Mouse (Mus musculus): ENCODE measurements around the gene Lgals2. TPM values are rescaled to one million over a fixed set of nuclear protein-coding genes. Genes with fewer than 3 reads are reported as not detected.

Lgals2 gene
- polyA plus RNA-seq, 1 experiment from 2014 or later, result not detected

DNA sequence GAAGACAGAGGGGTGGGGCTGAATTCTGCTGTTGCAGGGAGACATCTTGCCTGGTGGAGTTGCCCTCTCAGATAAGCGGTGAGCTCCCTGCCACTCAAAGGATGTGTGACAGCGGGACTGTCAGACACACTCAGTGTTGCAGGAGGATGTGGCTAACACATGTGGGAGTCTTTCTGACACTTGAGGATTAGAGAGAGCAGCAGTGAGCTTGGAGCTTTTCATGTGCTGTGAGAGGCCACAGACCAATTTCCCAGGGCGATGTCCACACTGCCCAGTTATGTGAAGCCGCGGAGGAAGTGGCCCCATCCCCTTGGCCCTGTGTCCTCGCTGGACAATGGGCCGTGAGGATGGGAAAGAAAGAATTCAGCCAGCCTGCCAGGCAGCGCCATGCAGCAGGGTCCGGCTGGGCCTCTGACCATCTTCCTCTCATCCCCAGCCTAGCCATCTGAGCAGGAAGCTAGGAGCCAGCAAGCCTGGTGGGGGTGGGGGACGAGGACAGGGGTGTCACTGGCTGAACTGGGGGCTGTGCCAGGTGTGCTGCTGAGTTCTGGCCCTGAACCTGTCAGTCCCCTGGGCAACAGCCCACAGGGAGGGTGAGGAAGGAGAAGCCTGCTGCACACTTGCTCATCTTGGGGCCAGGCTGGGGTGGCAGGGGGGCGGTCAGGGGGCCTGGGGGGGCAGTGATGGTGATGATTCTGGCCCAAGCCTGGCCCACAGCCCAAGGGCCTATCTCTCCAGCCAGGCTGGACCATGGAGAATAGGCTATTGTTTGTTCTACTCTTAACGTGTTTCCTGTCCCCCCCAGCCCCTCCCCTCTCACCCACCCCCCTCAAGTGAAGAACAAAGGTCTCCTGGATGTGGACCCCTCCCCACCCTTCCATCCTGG is 19.9 kb downstream of the Lgals2 start:
- no peaks in the 10 kb centered on the region for H3K27me3 ChIP-seq (ENCODE audit: low read depth, poor library complexity, severe bottlenecking)
- peak overlapping the region; percentile 2; the same call in 1 of the 2 replicates for H3K4me3 ChIP-seq
- peak overlapping the region; percentile 90 for H3K27ac ChIP-seq
- H3K4me1 ChIP-seq, result peaks cover 79% of the 10 kb centered on the region
- 13% methylated on average over 12 of the region's 12 CpGs for WGBS
- no peaks in the 10 kb centered on the region for H3K36me3 ChIP-seq
- no peaks in the 10 kb centered on the region for H3K9me3 ChIP-seq (replicated peaks)
- DNase-seq (ENCODE audit: low spot score), result no peak

GRCm38 (mm10) chr15:78834233-78835005 is 20.9 kb downstream of the Lgals2 start:
- 22% methylated on average over 10 of the region's 10 CpGs for WGBS
- Histone ChIP-seq H3K9me3 (replicated peaks) (no peaks in the 10 kb centered on the region), H3K27me3 (ENCODE audit: low read depth, poor library complexity, severe bottlenecking) (no peaks in the 10 kb centered on the region), H3K27ac (peak overlapping the region; percentile 90), H3K4me3 (no peak overlapping the region), H3K4me1 (peaks cover 69% of the 10 kb centered on the region), H3K36me3 (no peaks in the 10 kb centered on the region)
- DNase-seq (ENCODE audit: low spot score), result no peak

GRCm38 (mm10) chr15:78833582-78833981 is 21.7 kb downstream of the Lgals2 start:
- H3K9me3 ChIP-seq (replicated peaks), result no peaks in the 10 kb centered on the region
- H3K27ac ChIP-seq, result peak overlapping the region; percentile 90
- H3K27me3 ChIP-seq (ENCODE audit: low read depth, poor library complexity, severe bottlenecking), result no peaks in the 10 kb centered on the region
- H3K36me3 ChIP-seq, result no peaks in the 10 kb centered on the region
- H3K4me1 ChIP-seq, result peaks cover 62% of the 10 kb centered on the region
- no peak overlapping the region for H3K4me3 ChIP-seq
- DNase-seq (ENCODE audit: low spot score), result no peak
- WGBS, result 91% methylated on average over 3 of the region's 3 CpGs

DNA sequence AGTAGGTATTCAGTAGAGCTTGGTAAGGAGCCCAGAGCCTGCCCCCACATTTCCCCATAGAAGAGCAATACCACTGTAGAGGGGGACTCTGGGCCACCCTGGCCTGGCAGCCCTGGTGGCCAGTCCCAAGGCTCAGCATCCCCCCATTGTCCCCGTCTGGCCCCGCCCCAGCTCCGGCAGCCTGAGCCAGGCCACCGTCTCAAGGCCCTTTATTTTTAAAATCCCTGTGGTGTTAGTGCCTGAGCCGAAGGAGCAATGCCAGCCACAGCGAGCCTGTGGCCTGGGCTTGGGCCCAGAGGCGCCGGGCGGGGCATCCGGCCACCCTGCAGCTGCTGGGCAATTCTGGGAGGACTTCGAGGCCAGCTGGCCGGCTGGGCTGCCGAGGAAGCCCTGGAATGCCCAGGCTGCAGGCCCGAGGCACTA is 22.6 kb downstream of the Lgals2 start:
- H3K27ac ChIP-seq, result peak overlapping the region; percentile 90
- H3K9me3 ChIP-seq (replicated peaks), result no peaks in the 10 kb centered on the region
- H3K36me3 ChIP-seq, result no peaks in the 10 kb centered on the region
- H3K27me3 ChIP-seq (ENCODE audit: low read depth, poor library complexity, severe bottlenecking), result peaks cover 3% of the 10 kb centered on the region
- H3K4me1 ChIP-seq, result peaks cover 70% of the 10 kb centered on the region
- peak overlapping the region; percentile 31 for H3K4me3 ChIP-seq
- peak; percentile 73 for DNase-seq (ENCODE audit: low spot score)
- WGBS, result 13% methylated on average over 14 of the region's 14 CpGs

- Histone ChIP-seq H3K27ac (peak overlapping the region; percentile 90), H3K9me3 (replicated peaks) (no peaks in the 10 kb centered on the region), H3K4me1 (peaks cover 71% of the 10 kb centered on the region), H3K27me3 (ENCODE audit: low read depth, poor library complexity, severe bottlenecking) (peaks cover 11% of the 10 kb centered on the region), H3K4me3 (peak overlapping the region; percentile 31), H3K36me3 (no peaks in the 10 kb centered on the region)
- DNase-seq (ENCODE audit: low spot score), result peak; percentile 57
- WGBS, result 32% methylated on average over 19 of the region's 19 CpGs
Observed at GRCm38 (mm10) chr15:78831720-78832657, 23.3 kb downstream of the Lgals2 start.

DNA sequence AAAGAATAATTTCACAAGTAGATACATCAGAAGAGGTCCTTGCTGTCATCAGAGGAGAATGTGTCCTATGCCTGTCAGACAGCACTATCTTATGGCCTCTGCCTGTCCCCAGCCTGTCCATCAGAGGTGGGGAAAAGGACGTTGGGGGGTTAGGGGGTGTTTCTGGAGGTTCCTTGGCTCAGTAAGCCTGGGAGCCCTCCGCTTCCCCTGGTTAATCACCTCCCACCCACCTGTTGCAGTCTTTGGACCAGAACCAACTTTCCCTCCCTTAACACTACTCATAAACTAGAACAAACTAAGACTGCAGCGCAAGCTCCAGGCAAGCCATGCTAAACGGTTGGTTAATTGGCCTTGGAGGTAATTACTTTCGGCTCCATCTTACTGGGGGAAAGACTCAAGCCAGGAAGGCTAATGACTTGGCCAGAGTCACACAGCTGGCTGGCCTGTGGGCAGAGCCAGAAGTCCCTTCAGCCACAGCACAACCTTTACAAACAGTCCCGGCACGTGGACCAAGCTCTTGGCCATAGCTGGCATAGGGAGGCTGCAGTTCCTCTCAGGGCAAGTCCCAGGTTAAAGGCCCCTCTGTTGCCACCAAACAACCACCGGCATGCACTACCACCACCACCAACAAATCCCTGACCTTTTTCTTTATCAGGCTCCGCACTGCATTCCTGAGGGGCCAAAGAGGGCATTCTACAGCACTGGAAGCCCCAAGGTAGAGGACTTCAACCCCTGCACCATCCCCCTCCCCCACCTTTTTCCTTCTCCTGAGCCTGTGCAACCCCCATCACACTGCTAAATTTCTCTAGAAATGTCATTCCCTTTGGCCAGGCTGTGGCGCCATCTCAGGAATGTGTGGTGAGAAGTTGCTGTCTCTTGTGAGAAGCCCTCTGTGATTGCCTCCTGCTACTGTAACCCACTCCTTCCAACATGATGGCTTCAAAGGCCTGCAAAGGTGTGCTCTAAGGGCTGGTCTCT is 24.3 kb downstream of the Lgals2 start:
- Histone ChIP-seq H3K4me1 (peaks cover 75% of the 10 kb centered on the region), H3K9me3 (replicated peaks) (no peaks in the 10 kb centered on the region), H3K36me3 (no peaks in the 10 kb centered on the region), H3K27ac (peak overlapping the region; percentile 90), H3K27me3 (ENCODE audit: low read depth, poor library complexity, severe bottlenecking) (peaks cover 13% of the 10 kb centered on the region), H3K4me3 (no peak overlapping the region)
- 65% methylated on average over 10 of the region's 10 CpGs for WGBS
- no peak for DNase-seq (ENCODE audit: low spot score)

DNA sequence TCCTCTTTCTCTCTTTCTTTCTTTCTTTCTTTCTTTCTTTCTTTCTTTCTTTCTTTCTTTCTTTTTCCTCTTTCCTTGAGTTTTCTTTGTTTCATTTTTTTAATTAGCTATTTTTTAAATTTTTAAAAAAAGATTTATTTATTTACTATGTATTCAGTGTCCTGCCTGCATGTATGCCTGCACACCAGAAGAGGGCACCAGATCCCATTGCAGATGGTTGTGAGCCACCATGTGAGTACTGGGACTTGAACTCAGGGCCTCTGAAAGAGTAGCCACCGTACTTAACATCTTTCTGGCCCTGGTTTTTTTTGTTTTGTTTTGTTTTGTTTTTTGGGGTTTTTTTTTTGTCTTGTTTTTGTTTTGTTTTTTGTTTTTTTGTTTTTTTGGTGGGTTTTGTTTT is 25.7 kb downstream of the Lgals2 start:
- Histone ChIP-seq H3K36me3 (no peaks in the 10 kb centered on the region), H3K9me3 (replicated peaks) (no peaks in the 10 kb centered on the region), H3K4me3 (no peak overlapping the region), H3K27me3 (ENCODE audit: low read depth, poor library complexity, severe bottlenecking) (peaks cover 13% of the 10 kb centered on the region), H3K27ac (no peak overlapping the region), H3K4me1 (peaks cover 61% of the 10 kb centered on the region)
- no peak for DNase-seq (ENCODE audit: low spot score)
- WGBS, result 88% methylated on average over 1 of the region's 1 CpGs

- H3K4me1 ChIP-seq, result peaks cover 48% of the 10 kb centered on the region
- peaks cover 13% of the 10 kb centered on the region for H3K27me3 ChIP-seq (ENCODE audit: low read depth, poor library complexity, severe bottlenecking)
- H3K36me3 ChIP-seq, result no peaks in the 10 kb centered on the region
- H3K4me3 ChIP-seq, result no peak overlapping the region
- 15% methylated on average over 5 of the region's 5 CpGs for WGBS
- no peaks in the 10 kb centered on the region for H3K9me3 ChIP-seq (replicated peaks)
- H3K27ac ChIP-seq, result peak overlapping the region; percentile 47; the same call in 1 of the 2 replicates
- peak; percentile 30 for DNase-seq (ENCODE audit: low spot score)
Observed at GRCm38 (mm10) chr15:78828315-78828714, 27.0 kb downstream of the Lgals2 start.

DNA sequence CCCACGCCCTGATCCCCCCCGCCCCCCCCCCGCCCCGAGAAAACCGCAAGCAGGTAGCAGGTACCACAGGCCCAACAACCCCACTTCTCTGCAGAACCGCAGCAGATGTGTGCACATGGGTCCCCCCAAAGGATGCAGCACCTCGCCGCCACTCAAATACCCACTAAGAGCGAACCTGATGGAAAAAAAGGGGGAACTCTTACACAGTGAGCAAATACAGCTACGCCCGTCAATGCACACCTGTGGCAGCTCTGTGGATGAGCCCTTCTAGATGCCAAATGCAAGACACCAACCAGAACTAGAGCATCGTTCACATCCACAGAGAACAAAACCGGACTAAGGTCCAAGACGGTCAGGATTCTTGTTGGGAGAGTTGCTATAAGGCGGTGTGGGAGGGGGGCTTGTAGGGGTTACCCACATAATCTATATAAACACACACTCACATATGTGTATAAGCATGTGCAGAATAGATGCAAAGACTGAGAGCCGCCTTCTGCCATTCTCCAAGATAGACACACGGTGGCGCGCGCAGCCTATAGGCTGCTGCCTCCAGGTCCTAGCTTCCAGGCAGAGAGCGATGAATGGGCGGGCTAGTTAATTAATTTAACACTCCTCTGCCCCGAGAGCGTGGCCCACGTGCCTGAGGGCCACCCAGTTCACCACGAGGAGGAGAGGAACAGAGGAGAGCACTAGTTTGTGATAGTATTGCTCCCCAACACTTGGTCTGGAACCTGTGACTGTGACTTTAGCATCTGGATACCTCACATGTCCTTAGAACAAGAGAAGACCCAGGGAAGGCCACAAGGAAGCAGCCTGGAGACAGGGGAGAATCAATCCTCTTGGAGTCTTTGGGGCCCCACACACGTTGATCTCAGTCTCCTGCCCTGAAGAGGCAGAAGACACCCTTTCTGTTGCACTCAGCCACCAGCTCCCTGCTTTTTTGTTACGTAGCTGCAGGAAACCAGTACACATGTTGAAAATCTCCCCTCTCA is 28.8 kb downstream of the Lgals2 start:
- 22% methylated on average over 28 of the region's 28 CpGs for WGBS
- H3K9me3 ChIP-seq (replicated peaks), result no peaks in the 10 kb centered on the region
- H3K36me3 ChIP-seq, result no peaks in the 10 kb centered on the region
- peaks cover 30% of the 10 kb centered on the region for H3K4me1 ChIP-seq
- H3K27ac ChIP-seq, result peak overlapping the region; percentile 62
- DNase-seq (ENCODE audit: low spot score), result peak; percentile 84
- H3K27me3 ChIP-seq (ENCODE audit: low read depth, poor library complexity, severe bottlenecking), result peaks cover 13% of the 10 kb centered on the region
- no peak overlapping the region for H3K4me3 ChIP-seq

GRCm38 (mm10) chr15:78816074-78816391 is 39.3 kb downstream of the Lgals2 start:
- DNase-seq (ENCODE audit: low spot score), result no peak
- WGBS, result 65% methylated on average over 6 of the region's 6 CpGs
- Histone ChIP-seq H3K27ac (no peak overlapping the region), H3K36me3 (no peaks in the 10 kb centered on the region), H3K27me3 (ENCODE audit: low read depth, poor library complexity, severe bottlenecking) (peaks cover 9% of the 10 kb centered on the region), H3K4me3 (no peak overlapping the region), H3K9me3 (replicated peaks) (no peaks in the 10 kb centered on the region), H3K4me1 (peaks cover 5% of the 10 kb centered on the region; the same call in 1 of the 2 replicates)

Measured in limb, embryonic 10.5 days (tissue).